Mouse (Mus musculus) ES-CJ7 (cell line): ENCODE measurements around the gene Myh6.
"Not testable (repeated sequence)": the region's sequence is repeated elsewhere in the genome, so short reads cannot be mapped to it uniquely, and the experiment has no call there.

Experiments used
- DNase-seq: peaks from one replicate; pipeline ENCODE4 v3.0.0; 2011; ENCODE audit warnings: low read depth, low spot score

Myh6 gene

GRCm38 (mm10) chr14:54994869-54995186 is 28.1 kb upstream of the Myh6 start:
- DNase-seq: no peak

DNA sequence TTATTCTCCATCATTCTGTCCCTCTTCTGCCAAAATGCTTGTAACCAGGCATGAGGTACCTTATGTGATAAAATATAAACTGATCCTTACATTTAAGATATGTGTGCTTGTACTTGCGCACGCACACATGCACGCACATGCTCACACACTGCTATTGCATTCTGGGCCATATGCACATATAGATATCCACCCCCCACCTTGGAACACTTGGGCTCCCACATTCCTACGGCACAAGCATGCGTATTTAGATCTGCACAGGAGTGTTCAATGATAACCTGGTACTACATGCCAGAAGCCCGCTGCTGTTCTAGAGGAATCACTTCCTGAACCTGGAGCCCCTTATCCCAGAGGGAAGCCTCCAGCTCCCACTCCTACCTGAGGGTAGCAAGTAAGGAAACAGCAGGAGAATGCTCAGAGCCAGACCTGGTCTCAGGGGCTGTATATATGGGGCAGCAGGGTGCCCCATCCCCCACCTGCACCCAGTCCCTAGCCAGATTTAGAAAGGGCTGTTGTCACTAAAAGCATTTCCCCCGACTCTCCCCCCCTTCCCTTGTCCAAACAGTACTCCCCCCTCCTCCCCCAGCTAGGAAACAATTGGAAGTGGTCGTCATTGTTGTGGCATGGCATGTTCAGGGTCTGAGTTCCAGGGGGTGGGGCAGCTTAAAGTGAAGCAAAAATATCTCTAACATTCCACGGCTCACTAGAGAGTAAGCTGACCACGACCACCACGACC is 27.6 kb upstream of the Myh6 start, which contains the start of gene Myh7:
Gene Myh7, minus strand, starts transcription at position 491 of the 733 bp plus-strand sequence.
- no peak for DNase-seq

- DNase-seq: no peak
These were observed 26.9 kb upstream of the Myh6 start for GRCm38 (mm10) chr14:54993636-54994035.

DNA sequence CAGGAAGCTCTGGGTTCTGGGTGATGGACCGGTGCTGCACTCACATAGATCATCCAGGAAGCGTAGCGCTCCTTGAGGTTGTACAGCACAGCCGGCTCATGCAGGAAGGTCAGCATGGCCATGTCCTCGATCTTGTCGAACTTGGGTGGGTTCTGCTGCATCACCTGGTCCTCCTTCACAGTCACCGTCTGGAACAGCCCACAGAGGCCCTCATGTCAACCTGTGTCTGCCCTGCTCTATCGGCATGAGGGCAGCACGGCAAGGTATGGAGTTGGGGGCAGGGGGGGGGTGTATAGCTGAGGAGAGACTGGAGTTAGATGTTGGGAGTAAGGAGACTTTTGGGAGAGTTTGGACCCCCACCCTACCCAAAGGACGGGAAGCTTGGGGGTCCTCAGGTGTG is 25.5 kb upstream of the Myh6 start:
- no peak for DNase-seq

DNA sequence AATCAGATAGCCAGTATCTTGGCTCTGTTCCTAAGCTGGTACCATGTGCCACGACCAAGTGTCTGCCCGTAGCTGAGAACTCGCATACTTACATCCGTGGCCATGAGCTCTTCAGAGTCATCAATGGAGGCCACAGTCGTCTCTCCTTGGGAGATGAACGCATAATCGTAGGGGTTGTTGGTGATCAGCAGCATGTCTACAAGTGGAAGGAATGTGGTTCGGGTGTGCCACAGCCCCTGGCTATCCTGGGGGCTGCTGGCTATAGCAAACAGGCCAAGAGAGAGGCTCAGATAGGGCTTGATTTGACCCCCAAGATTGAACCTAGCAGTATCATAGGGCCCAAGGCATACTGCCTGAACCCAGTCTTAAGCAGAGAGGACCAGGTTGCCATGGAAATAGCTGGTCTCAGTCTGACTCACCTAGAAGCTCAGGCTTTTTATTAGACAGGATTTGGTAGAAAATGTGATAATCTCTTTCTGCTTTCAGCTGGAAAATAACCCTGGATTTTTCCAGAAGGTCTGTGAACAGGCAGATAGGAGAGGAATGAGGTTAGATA is 23.2 kb upstream of the Myh6 start:
- DNase-seq: no peak

GRCm38 (mm10) chr14:54988882-54989281 is 22.2 kb upstream of the Myh6 start:
- no peak for DNase-seq

- not testable (repeated sequence) for DNase-seq
These were observed 21.7 kb upstream of the Myh6 start for GRCm38 (mm10) chr14:54988350-54988874.

DNA sequence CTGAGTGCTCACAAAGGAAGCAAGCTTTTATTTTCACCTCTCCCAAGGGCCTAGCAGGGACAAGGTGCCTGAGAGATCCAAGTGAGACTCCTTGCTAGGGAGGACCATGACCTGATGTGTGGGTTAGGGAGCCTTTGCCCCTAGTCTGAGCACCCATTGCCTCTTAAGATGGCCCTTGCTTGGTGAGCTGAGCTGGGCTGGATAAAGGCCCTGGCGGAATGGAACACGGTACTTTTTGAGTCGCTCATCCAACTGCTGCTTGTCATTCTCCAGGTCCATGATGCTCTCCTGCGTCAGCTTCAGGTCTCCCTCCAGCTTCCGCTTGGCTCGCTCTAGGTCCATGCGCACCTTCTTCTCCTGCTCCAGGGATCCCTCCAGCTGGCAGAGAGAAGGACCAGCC is 15.2 kb upstream of the Myh6 start:
- DNase-seq: no peak

DNA sequence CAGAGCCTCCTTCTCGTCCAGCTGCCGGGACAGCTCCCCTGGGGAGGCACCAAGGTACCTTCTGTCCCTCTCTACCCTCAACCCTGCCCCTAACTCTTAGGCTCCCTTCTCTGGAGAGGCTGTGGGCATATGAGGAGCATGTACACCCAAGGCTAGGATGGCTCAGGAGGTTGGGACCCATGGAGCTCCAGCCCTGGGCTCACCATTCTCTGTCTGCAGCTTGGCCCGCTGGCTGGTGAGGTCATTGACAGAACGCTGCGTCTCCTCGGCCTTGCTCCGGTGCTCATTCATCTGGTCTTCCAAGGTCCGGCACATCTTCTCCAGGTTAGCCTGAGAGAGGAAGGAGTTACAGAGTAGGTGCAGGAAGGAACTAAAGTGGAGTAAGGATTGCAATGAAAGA is 11.9 kb upstream of the Myh6 start:
- DNase-seq: no peak

- no peak for DNase-seq
These were observed 9.9 kb upstream of the Myh6 start, which contains the start of gene Gm17428 for GRCm38 (mm10) chr14:54976633-54977032. Gene Gm17428, plus strand, starts transcription at chr14:54976933.

DNA sequence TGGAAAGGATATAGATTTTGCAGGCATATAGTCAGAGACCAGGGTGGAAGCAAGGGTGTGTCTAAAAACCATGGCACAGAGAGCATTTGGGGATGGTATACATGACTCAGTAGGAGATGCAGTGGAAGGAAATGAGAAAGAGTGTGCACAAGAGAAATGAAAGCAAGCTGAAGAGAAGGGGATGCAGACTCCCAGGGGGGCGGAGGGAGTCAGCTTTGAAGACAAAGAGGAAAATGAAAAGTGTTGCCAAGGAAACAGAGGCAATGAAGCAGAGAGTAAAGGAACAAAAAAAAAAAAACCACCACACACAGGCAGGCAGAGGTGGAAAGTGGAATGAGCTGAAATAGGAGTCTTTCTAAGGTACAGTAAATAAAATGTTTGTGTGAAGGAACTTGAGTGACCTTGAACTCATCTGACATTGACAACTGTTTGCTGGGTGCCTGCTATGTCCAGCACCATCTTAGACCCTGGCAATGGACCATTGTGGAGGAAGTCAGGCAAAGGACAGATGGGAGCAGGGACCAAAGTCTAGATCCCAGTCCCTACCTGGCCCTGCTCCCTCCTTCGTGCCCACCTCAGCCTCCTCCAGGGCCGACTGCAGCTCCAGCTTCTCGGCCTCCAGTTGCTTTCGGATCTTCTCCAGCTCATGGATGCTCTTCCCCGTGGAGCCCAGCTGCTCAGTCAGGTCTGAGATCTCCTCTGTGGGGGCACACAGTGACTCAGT is 7.5 kb upstream of the Myh6 start:
- DNase-seq: no peak

DNA sequence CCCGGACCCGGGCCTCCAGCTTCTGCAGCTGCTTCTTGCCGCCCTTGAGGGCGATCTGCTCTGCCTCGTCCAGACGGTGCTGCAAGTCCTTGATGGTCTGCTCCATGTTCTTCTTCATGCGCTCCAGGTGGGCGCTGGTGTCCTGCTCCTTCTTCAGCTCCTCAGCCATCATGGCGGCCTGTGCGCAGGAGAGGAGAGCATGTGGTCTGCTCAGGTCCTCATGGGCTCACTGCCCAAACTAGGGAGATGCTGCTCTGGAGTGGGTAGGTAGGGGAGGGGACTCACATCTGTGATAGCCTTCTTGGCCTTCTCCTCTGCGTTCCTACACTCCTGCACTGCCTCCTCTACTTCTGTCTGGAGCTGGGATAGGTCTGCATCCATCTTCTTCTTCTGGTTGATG is 6.1 kb upstream of the Myh6 start:
- not testable (repeated sequence) for DNase-seq

DNA sequence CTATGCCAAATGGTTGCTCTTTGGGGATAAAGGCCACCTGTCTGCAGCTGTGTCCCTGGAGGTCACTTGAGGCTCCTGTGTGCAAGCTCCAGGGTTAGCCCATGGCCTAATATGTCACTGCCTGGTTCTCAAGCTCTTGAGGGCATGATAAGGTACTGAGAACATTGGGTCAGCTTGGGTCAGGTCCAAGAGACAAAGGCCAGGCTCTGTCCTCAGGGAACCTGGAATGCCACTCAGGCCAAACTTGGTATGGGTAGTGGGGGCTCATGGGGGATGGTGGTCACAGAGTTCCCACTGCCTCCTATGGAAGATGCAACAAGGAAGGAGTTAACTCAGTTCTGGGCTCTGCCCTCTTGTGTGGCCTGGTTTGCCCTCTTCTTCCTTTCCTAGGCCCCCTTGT is 1.6 kb upstream of the Myh6 start:
- no peak for DNase-seq

- DNase-seq: no peak
These were observed 1.1 kb upstream of the Myh6 start for GRCm38 (mm10) chr14:54967874-54968273.

GRCm38 (mm10) chr14:54965631-54966030 is 1.1 kb downstream of the Myh6 start:
- no peak for DNase-seq

DNA sequence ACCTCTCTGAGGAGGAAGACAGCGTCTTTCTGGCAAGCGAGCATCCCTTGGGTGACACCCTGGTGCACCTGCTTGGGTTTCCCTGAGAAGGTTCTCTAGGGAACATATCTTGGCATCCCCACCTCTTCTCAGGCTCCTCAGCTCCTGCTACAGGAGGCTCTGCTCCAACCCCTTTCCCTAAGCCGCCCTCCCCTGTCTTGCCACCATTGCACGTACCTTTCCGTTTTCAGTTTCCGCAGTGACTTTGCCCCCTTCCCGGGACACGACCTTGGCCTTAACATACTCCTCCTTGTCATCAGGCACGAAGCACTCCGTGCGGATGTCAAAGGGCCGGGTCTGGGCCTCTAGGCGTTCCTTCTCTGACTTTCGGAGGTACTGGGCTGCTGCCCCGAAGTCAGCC is 1.7 kb downstream of the Myh6 start:
- no peak for DNase-seq

DNA sequence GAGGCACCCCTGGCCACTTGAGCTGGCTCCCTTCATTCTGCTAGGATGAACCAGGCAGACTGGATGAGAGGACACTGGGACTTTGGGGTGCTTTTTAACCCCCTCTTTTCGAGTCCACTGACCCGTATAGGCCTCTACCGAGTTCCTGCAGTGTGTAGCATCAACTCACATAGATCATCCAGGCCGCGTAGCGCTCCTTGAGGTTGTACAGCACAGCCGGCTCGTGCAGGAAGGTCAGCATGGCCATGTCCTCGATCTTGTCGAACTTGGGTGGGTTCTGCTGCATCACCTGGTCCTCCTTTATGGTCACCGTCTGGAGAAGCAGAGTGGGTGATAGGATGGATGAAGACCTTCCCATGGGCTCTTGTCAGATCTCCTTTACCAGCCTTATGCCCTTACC is 3.0 kb downstream of the Myh6 start:
- DNase-seq: no peak

GRCm38 (mm10) chr14:54962714-54963113 is 4.0 kb downstream of the Myh6 start:
- DNase-seq: no peak

DNA sequence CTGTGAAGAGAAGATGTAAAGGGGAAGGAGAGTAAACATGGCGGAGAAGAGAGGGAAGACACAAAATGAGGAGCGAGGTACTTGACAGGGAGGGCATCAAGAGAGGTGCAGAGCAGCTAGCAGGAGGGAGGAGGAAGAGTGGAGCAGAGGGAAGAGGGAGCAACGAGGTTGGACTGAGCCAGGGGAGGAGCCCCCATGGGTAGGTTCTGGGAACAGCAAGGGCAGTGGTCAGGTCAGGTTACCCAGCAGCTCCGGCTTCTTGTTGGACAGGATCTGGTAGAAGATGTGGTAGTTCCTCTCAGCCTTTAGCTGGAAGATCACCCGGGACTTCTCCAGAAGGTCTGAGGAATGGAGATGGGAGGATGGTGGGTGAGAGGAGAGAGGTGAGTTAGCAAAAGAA is 5.2 kb downstream of the Myh6 start:
- DNase-seq: no peak

GRCm38 (mm10) chr14:54960769-54961168 is 6.0 kb downstream of the Myh6 start:
- no peak for DNase-seq

DNA sequence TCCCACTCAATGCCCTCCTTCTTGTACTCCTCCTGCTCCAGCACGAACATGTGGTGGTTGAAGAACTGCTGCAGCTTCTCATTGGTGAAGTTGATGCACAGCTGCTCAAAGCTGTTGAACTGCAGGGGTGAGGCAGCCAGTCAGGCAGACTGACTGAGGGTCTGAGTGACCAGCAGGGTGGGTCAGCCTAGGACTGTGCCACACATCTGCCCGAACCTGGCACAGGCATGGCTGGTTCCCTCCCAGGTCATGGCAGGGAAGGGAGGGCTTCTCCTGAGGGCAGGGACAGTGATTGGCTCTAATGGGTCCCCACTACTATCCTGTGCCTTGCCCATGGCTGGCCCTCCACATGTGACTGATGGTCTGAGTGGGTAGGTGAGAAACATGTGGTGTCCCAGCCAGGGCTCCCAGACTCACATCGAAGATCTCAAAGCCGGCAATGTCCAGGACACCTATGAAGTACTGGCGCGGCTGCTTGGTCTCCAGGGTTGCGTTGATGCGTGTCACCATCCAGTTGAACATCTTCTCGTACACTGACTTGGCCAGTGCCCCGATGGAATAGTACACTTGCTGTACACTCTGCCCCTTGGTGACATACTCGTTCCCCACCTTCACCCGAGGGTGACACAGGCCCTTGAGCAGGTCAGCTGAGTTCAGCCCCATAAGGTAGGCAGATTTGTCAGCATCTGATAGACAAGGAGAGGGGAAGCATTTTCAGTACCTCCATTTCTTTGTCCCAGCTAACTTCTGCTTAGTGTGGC is 6.7 kb downstream of the Myh6 start:
- not testable (repeated sequence) for DNase-seq

DNA sequence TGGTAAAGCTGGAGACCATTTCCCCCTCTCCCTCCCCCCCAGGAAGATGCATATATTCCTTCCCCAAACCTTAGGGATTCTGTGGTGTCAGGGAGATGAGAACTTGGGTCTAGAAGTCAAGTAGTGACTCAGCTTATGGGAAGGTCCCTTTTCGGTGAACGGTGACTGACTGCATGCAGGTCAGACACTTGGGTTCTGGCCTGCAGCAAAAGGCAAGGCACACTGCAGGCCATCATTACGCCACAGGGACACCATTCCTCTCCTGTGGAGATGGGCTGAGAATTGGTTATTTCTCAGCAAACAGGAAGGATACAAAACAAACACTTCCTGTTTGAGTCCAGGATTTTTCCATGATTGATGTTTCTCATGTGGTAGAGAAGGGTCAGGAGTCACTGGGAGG is 7.5 kb downstream of the Myh6 start:
- DNase-seq: no peak
